Mouse (Mus musculus) bone marrow, adult 2 months (tissue): Measurements from ENCODE around the gene Hist2h2ab.

Experiments
- CTCF ChIP-seq: fragments of 200-500 bp; IDR thresholded peaks from 2 replicates; pipeline ENCODE4 v1.5.1; 2011; ENCODE audit warnings: low read length, control low read depth; ENCODE audit not compliant: control insufficient read depth, insufficient read depth
- POLR2A ChIP-seq: fragments of 200-500 bp; IDR thresholded peaks from 2 replicates; pipeline ENCODE4 v1.6.1; 2011; ENCODE audit warnings: low read depth, mild to moderate bottlenecking, control low read depth, low read length, borderline replicate concordance; ENCODE audit not compliant: control insufficient read depth

- TF ChIP-seq POLR2A: no peak
- no peak for TF ChIP-seq CTCF
These were observed 48.0 kb upstream of the Hist2h2ab start for GRCm38 (mm10) chr3:96171583-96172196.
